ENCODE assay signal across 8 mouse cellular contexts in genomic region chr4:114821567-114822192, GRCm38 (mm10). TPM values are rescaled to one million over a fixed set of nuclear protein-coding genes. Genes with fewer than 3 reads are reported as not detected.
DNase-seq lines count a peak whose midpoint lies in the region; ATAC-seq and TF ChIP-seq lines count a peak whose summit lies in the region.

Gm12830 (plus strand) TSS chr4:114821722.

- TF ChIP-seq POLR2A in embryonic fibroblast, embryonic 13.5 days (IDR thresholded peaks at IDR 0.05; ENCODE audit: low read depth, low read length) = no peak
- no peak for TF ChIP-seq POLR2A in liver, adult 2 months (IDR thresholded peaks at IDR 0.05; ENCODE audit: extremely low read depth, insufficient read depth, low read length)

- H3K4me2 ChIP-seq in heart, embryonic 12.5 days = peak within 1 kb of the TSS; percentile 76
- H3K4me2 ChIP-seq in kidney, embryonic 15.5 days = peak within 1 kb of the TSS; percentile 63
- H3K4me2 ChIP-seq in neural tube, embryonic 11.5 days (ENCODE audit: low read depth) = peak within 1 kb of the TSS; percentile 44

- peaks cover 3% of the 10 kb centered on the region; the same call in 1 of the 2 replicates for H3K4me1 ChIP-seq in embryonic fibroblast, embryonic 13.5 days (ENCODE audit: control insufficient read depth, insufficient read depth, low read length)
- 0 out of 2 replicates have a peak, but pooled peaks cover 4% of the 10 kb centered on the region for H3K4me1 ChIP-seq in heart, embryonic 12.5 days (replicated peaks)
- H3K4me1 ChIP-seq in kidney, embryonic 15.5 days = peaks cover 40% of the 10 kb centered on the region
- H3K4me1 ChIP-seq in liver, adult 2 months (ENCODE audit: control insufficient read depth, insufficient read depth, low read length) = no peaks in the 10 kb centered on the region
- no peaks in the 10 kb centered on the region for H3K4me1 ChIP-seq in neural tube, embryonic 11.5 days (ENCODE audit: control insufficient read depth, insufficient read depth, low read length)

- peak within 1 kb of the TSS; percentile 54 for H3K9ac ChIP-seq in heart, embryonic 12.5 days
- H3K9ac ChIP-seq in kidney, embryonic 15.5 days = peak within 1 kb of the TSS; percentile 32; the same call in 1 of the 2 replicates
- peak within 1 kb of the TSS; percentile 46; the same call in 1 of the 2 replicates for H3K9ac ChIP-seq in liver, adult 2 months (ENCODE audit: low read depth, low read length)
- peak within 1 kb of the TSS; percentile 39 for H3K9ac ChIP-seq in neural tube, embryonic 11.5 days (ENCODE audit: low read length)

- 0 out of 2 replicates have a peak, but pooled peaks cover 7% of the 10 kb centered on the region for H3K9me3 ChIP-seq in heart, embryonic 12.5 days (replicated peaks)
- H3K9me3 ChIP-seq in kidney, embryonic 15.5 days (replicated peaks) = no peaks in the 10 kb centered on the region
- H3K9me3 ChIP-seq in neural tube, embryonic 11.5 days (ENCODE audit: control insufficient read depth, low read length) = no peaks in the 10 kb centered on the region

- TF ChIP-seq CTCF in embryonic fibroblast, embryonic 13.5 days (IDR thresholded peaks at IDR 0.05; ENCODE audit: borderline replicate concordance, insufficient read depth, low read length) = no peak
- no peak for TF ChIP-seq CTCF in liver, adult 2 months (IDR thresholded peaks at IDR 0.05; ENCODE audit: low read depth, low read length)

- H3K36me3 ChIP-seq in heart, embryonic 12.5 days = no peaks in the 10 kb centered on the region
- H3K36me3 ChIP-seq in kidney, embryonic 15.5 days = no peaks in the 10 kb centered on the region
- H3K36me3 ChIP-seq in liver, adult 2 months (ENCODE audit: control insufficient read depth, insufficient read depth, low read length) = no peaks in the 10 kb centered on the region
- no peaks in the 10 kb centered on the region for H3K36me3 ChIP-seq in neural tube, embryonic 11.5 days (ENCODE audit: control insufficient read depth, insufficient read depth, low read length)

- DNase-seq in layer of hippocampus, adult 11-12 months (ENCODE audit: low spot score) = peak; percentile 43
- DNase-seq in layer of hippocampus, adult 9-10 months (ENCODE audit: low spot score) = no peak
- no peak for DNase-seq in liver, adult 2 months (ENCODE audit: extremely low read depth, low read depth, low spot score)
- DNase-seq in neural tube, embryonic 11.5 days (ENCODE audit: low spot score) = peak; percentile 81
- DNase-seq in urinary bladder, postnatal 25 days (ENCODE audit: low spot score) = peak; percentile 47

- peaks cover 48% of the 10 kb centered on the region for H3K27me3 ChIP-seq in heart, embryonic 12.5 days (replicated peaks)
- H3K27me3 ChIP-seq in kidney, embryonic 15.5 days = peaks cover 33% of the 10 kb centered on the region
- H3K27me3 ChIP-seq in liver, adult 2 months (ENCODE audit: control insufficient read depth, insufficient read depth, low read length) = no peaks in the 10 kb centered on the region; the same call in 1 of the 2 replicates
- peaks cover 10% of the 10 kb centered on the region for H3K27me3 ChIP-seq in neural tube, embryonic 11.5 days (ENCODE audit: control insufficient read depth, insufficient read depth, low read length)

- H3K27ac ChIP-seq in embryonic fibroblast, embryonic 13.5 days (ENCODE audit: insufficient read depth, low read length) = no peak within 1 kb of the TSS
- no peak within 1 kb of the TSS for H3K27ac ChIP-seq in heart, embryonic 12.5 days (ENCODE audit: poor library complexity, severe bottlenecking)
- peak within 1 kb of the TSS; percentile 73 for H3K27ac ChIP-seq in kidney, embryonic 15.5 days
- no peak within 1 kb of the TSS for H3K27ac ChIP-seq in liver, adult 2 months (replicated peaks; ENCODE audit: insufficient read depth, low read depth, low read length)
- no peak within 1 kb of the TSS for H3K27ac ChIP-seq in neural tube, embryonic 11.5 days (ENCODE audit: low read depth, low read length)

- 1% methylated on average over 51 of the region's 51 CpGs for WGBS in heart, embryonic 12.5 days
- under 1% methylated on average over 51 of the region's 51 CpGs for WGBS in kidney, embryonic 15.5 days
- 4% methylated on average over 51 of the region's 51 CpGs for WGBS in liver, adult 2 months
- WGBS in neural tube, embryonic 11.5 days = under 1% methylated on average over 51 of the region's 51 CpGs

- H3K4me3 ChIP-seq in embryonic fibroblast, embryonic 13.5 days (ENCODE audit: insufficient read depth, low read length) = peak within 1 kb of the TSS; percentile 18; the same call in 1 of the 2 replicates
- peak within 1 kb of the TSS; percentile 54 for H3K4me3 ChIP-seq in heart, embryonic 12.5 days
- peak within 1 kb of the TSS; percentile 45 for H3K4me3 ChIP-seq in kidney, embryonic 15.5 days (replicated peaks)
- peak within 1 kb of the TSS; percentile 44; the same call in 1 of the 2 replicates for H3K4me3 ChIP-seq in liver, adult 2 months (ENCODE audit: insufficient read depth, low read depth, low read length)
- H3K4me3 ChIP-seq in neural tube, embryonic 11.5 days (ENCODE audit: low read depth, low read length) = peak within 1 kb of the TSS; percentile 32

- ATAC-seq in heart, embryonic 12.5 days (ENCODE audit: insufficient number of reproducible peaks, low FRiP score) = peak; percentile 74
- ATAC-seq in kidney, embryonic 15.5 days (replicated peaks; ENCODE audit: low FRiP score) = peak; percentile 88
- ATAC-seq in neural tube, embryonic 11.5 days (ENCODE audit: insufficient read depth, low FRiP score, low TSS enrichment) = peak; percentile 75

- no peaks in the 10 kb centered on the region for H3K79me2 ChIP-seq in liver, adult 2 months (ENCODE audit: control insufficient read depth, insufficient read depth, low read length)

RNA-seq across cellular contexts. Expression of gene Gm12830, which starts in this region (rescaled TPM):
- polyA plus RNA-seq in embryonic fibroblast, embryonic 13.5 days (2011; ENCODE audit: insufficient read length, low read depth, missing spikeins) = not detected in 2 replicates
- polyA plus RNA-seq in heart, embryonic 12.5 days (2016; fragmentation: Nextera tagmentation; extraction: Ambion mirVana) = not detected in 2 replicates
- polyA plus RNA-seq in kidney, embryonic 15.5 days (2015; fragmentation: Nextera tagmentation; extraction: Ambion mirVana) = 0.09 and 0.14 TPM in 2 replicates
- not detected in 2 replicates for total RNA-seq in liver, adult 2 months (2014; rRNA removed)
- not detected in 2 replicates for polyA plus RNA-seq in liver, adult 2 months (2012; rRNA removed)
- polyA plus RNA-seq in neural tube, embryonic 11.5 days (2014; fragmentation: Nextera tagmentation; extraction: Ambion mirVana) = not detected in 2 replicates

Comparison
In these comparisons a context has a peak if more than half of its experiments do, and no peak if none do; other contexts are left out.
1. DNase-seq: peak in layer of hippocampus, adult 11-12 months (single experiment) and urinary bladder, postnatal 25 days (single experiment); none in layer of hippocampus, adult 9-10 months (single experiment) and liver, adult 2 months (single experiment).
2. Peak in ATAC-seq, H3K4me3 ChIP-seq, H3K9ac ChIP-seq and H3K4me2 ChIP-seq in heart, embryonic 12.5 days; RNA of the gene not detected or under 1 TPM.
3. Peak in ATAC-seq, H3K4me3 ChIP-seq, H3K27ac ChIP-seq, H3K9ac ChIP-seq and H3K4me2 ChIP-seq in kidney, embryonic 15.5 days; RNA of the gene not detected or under 1 TPM.
4. Peak in DNase-seq, ATAC-seq, H3K4me3 ChIP-seq, H3K9ac ChIP-seq and H3K4me2 ChIP-seq in neural tube, embryonic 11.5 days; RNA of the gene not detected or under 1 TPM.
5. Peak in every context shown above with its lines, with median percentiles within 50 percentile points of each other: H3K4me3 ChIP-seq, ATAC-seq, H3K4me2 ChIP-seq and H3K9ac ChIP-seq.